Mouse (Mus musculus): ENCODE results near the gene Ctsh. TPM values are rescaled to one million over a fixed set of nuclear protein-coding genes. Genes with fewer than 3 reads are reported as not detected.

Gene Ctsh
- 292 and 305 TPM in 2 replicates for polyA plus RNA-seq (2015; fragmentation: Nextera tagmentation; extraction: Ambion mirVana)

GRCm38 (mm10) chr9:90053852-90054251 is at the start of gene Ctsh:
TSS of gene Ctsh (plus strand) at chr9:90054152.
- WGBS, result 75% methylated on average over 2 of the region's 2 CpGs
- H3K27ac ChIP-seq, result peak within 1 kb of the TSS; percentile 88

GRCm38 (mm10) chr9:90006432-90006831 is 47.5 kb upstream of the Ctsh start:
- no peak overlapping the region for H3K9ac ChIP-seq (ENCODE audit: low read depth, low read length)
- DNase-seq (ENCODE audit: low spot score) (no peak), ATAC-seq (replicated peaks; ENCODE audit: low FRiP score, low read depth) (no peak)
- H3K9me3 ChIP-seq (replicated peaks; ENCODE audit: low read length), result no peaks in the 10 kb centered on the region
- no peak overlapping the region for H3K4me2 ChIP-seq (ENCODE audit: low read length)
- TF ChIP-seq CTCF (IDR thresholded peaks at IDR 0.05; ENCODE audit: low read depth), result no peak
- no peaks in the 10 kb centered on the region for H3K27me3 ChIP-seq (ENCODE audit: insufficient read depth, low read length)
- H3K4me3 ChIP-seq (replicated peaks; ENCODE audit: low read depth, low read length), result no peak overlapping the region
- 81% methylated on average over 3 of the region's 3 CpGs for WGBS
- no peaks in the 10 kb centered on the region for H3K4me1 ChIP-seq (replicated peaks; ENCODE audit: insufficient read depth, low read length)
- no peaks in the 10 kb centered on the region for H3K36me3 ChIP-seq (ENCODE audit: insufficient read depth, low read length)
- no peak overlapping the region for H3K27ac ChIP-seq

More at GRCm38 (mm10) chr9:90053852-90054251, at the start of gene Ctsh:
- Histone ChIP-seq H3K4me1 (replicated peaks; ENCODE audit: insufficient read depth, low read length) (no peaks in the 10 kb centered on the region), H3K36me3 (ENCODE audit: insufficient read depth, low read length) (no peaks in the 10 kb centered on the region), H3K9ac (ENCODE audit: low read depth, low read length) (peak within 1 kb of the TSS; percentile 64), H3K4me2 (ENCODE audit: low read length) (peak within 1 kb of the TSS; percentile 84), H3K4me3 (replicated peaks; ENCODE audit: low read depth, low read length) (peak within 1 kb of the TSS; percentile 59), H3K9me3 (replicated peaks; ENCODE audit: low read length) (no peaks in the 10 kb centered on the region), H3K27me3 (ENCODE audit: insufficient read depth, low read length) (no peaks in the 10 kb centered on the region)
- no peak for TF ChIP-seq CTCF (IDR thresholded peaks at IDR 0.05; ENCODE audit: low read depth)
- no peak for ATAC-seq (replicated peaks; ENCODE audit: low FRiP score, low read depth)
- no peak for DNase-seq (ENCODE audit: low spot score)

GRCm38 (mm10) chr9:90007094-90007493 is 46.9 kb upstream of the Ctsh start:
- H3K4me2 ChIP-seq (ENCODE audit: low read length), result no peak overlapping the region
- ATAC-seq (replicated peaks; ENCODE audit: low FRiP score, low read depth) (no peak), DNase-seq (ENCODE audit: low spot score) (no peak)
- 39% methylated on average over 2 of the region's 2 CpGs for WGBS
- H3K36me3 ChIP-seq (ENCODE audit: insufficient read depth, low read length), result no peaks in the 10 kb centered on the region
- no peaks in the 10 kb centered on the region for H3K27me3 ChIP-seq (ENCODE audit: insufficient read depth, low read length)
- H3K9me3 ChIP-seq (replicated peaks; ENCODE audit: low read length), result no peaks in the 10 kb centered on the region
- no peaks in the 10 kb centered on the region for H3K4me1 ChIP-seq (replicated peaks; ENCODE audit: insufficient read depth, low read length)
- H3K4me3 ChIP-seq (replicated peaks; ENCODE audit: low read depth, low read length), result no peak overlapping the region
- H3K27ac ChIP-seq, result no peak overlapping the region
- H3K9ac ChIP-seq (ENCODE audit: low read depth, low read length), result no peak overlapping the region
- no peak for TF ChIP-seq CTCF (IDR thresholded peaks at IDR 0.05; ENCODE audit: low read depth)

GRCm38 (mm10) chr9:90008138-90008537 is 45.8 kb upstream of the Ctsh start:
- Histone ChIP-seq H3K9ac (ENCODE audit: low read depth, low read length) (no peak overlapping the region), H3K9me3 (replicated peaks; ENCODE audit: low read length) (no peaks in the 10 kb centered on the region), H3K4me3 (replicated peaks; ENCODE audit: low read depth, low read length) (no peak overlapping the region), H3K4me2 (ENCODE audit: low read length) (no peak overlapping the region), H3K27me3 (ENCODE audit: insufficient read depth, low read length) (no peaks in the 10 kb centered on the region), H3K36me3 (ENCODE audit: insufficient read depth, low read length) (no peaks in the 10 kb centered on the region), H3K27ac (no peak overlapping the region), H3K4me1 (replicated peaks; ENCODE audit: insufficient read depth, low read length) (no peaks in the 10 kb centered on the region)
- 61% methylated on average over 6 of the region's 6 CpGs for WGBS
- ATAC-seq (replicated peaks; ENCODE audit: low FRiP score, low read depth), result peak; percentile 65; the same call in 1 of the 2 replicates
- no peak for TF ChIP-seq CTCF (IDR thresholded peaks at IDR 0.05; ENCODE audit: low read depth)
- peak; percentile 9 for DNase-seq (ENCODE audit: low spot score)

GRCm38 (mm10) chr9:90011849-90012248 is 42.1 kb upstream of the Ctsh start:
- TF ChIP-seq CTCF (IDR thresholded peaks at IDR 0.05; ENCODE audit: low read depth), result no peak
- no peaks in the 10 kb centered on the region for H3K27me3 ChIP-seq (ENCODE audit: insufficient read depth, low read length)
- ATAC-seq (replicated peaks; ENCODE audit: low FRiP score, low read depth) (no peak), DNase-seq (ENCODE audit: low spot score) (peak; percentile 82)
- no peaks in the 10 kb centered on the region for H3K4me1 ChIP-seq (replicated peaks; ENCODE audit: insufficient read depth, low read length)
- no peak overlapping the region for H3K4me2 ChIP-seq (ENCODE audit: low read length)
- no peak overlapping the region for H3K27ac ChIP-seq
- no peaks in the 10 kb centered on the region for H3K9me3 ChIP-seq (replicated peaks; ENCODE audit: low read length)
- H3K9ac ChIP-seq (ENCODE audit: low read depth, low read length), result no peak overlapping the region
- 33% methylated on average over 2 of the region's 2 CpGs for WGBS
- no peak overlapping the region for H3K4me3 ChIP-seq (replicated peaks; ENCODE audit: low read depth, low read length)
- H3K36me3 ChIP-seq (ENCODE audit: insufficient read depth, low read length), result no peaks in the 10 kb centered on the region

- Histone ChIP-seq H3K4me2 (ENCODE audit: low read length) (no peak overlapping the region), H3K36me3 (ENCODE audit: insufficient read depth, low read length) (no peaks in the 10 kb centered on the region), H3K9ac (ENCODE audit: low read depth, low read length) (no peak overlapping the region), H3K4me3 (replicated peaks; ENCODE audit: low read depth, low read length) (no peak overlapping the region), H3K27ac (no peak overlapping the region), H3K27me3 (ENCODE audit: insufficient read depth, low read length) (no peaks in the 10 kb centered on the region), H3K4me1 (replicated peaks; ENCODE audit: insufficient read depth, low read length) (no peaks in the 10 kb centered on the region), H3K9me3 (replicated peaks; ENCODE audit: low read length) (no peaks in the 10 kb centered on the region)
- WGBS, result 88% methylated on average over 3 of the region's 3 CpGs
- no peak for TF ChIP-seq CTCF (IDR thresholded peaks at IDR 0.05; ENCODE audit: low read depth)
- DNase-seq (ENCODE audit: low spot score), result no peak
- ATAC-seq (replicated peaks; ENCODE audit: low FRiP score, low read depth), result no peak
Measured at GRCm38 (mm10) chr9:90014649-90015048, 39.3 kb upstream of the Ctsh start.

GRCm38 (mm10) chr9:90016204-90016603 is 37.7 kb upstream of the Ctsh start:
- H3K9ac ChIP-seq (ENCODE audit: low read depth, low read length), result no peak overlapping the region
- H3K4me2 ChIP-seq (ENCODE audit: low read length), result no peak overlapping the region
- no peak for DNase-seq (ENCODE audit: low spot score)
- no peak overlapping the region for H3K27ac ChIP-seq
- WGBS, result 73% methylated on average over 6 of the region's 6 CpGs
- no peaks in the 10 kb centered on the region for H3K9me3 ChIP-seq (replicated peaks; ENCODE audit: low read length)
- no peak for TF ChIP-seq CTCF (IDR thresholded peaks at IDR 0.05; ENCODE audit: low read depth)
- no peaks in the 10 kb centered on the region for H3K4me1 ChIP-seq (replicated peaks; ENCODE audit: insufficient read depth, low read length)
- H3K4me3 ChIP-seq (replicated peaks; ENCODE audit: low read depth, low read length), result no peak overlapping the region
- ATAC-seq (replicated peaks; ENCODE audit: low FRiP score, low read depth), result no peak
- no peaks in the 10 kb centered on the region for H3K27me3 ChIP-seq (ENCODE audit: insufficient read depth, low read length)
- H3K36me3 ChIP-seq (ENCODE audit: insufficient read depth, low read length), result no peaks in the 10 kb centered on the region

Measured in kidney, postnatal 0 days (tissue).